Mouse (Mus musculus): ENCODE measurements around the gene Fry.

- TF ChIP-seq POLR2A (IDR thresholded peaks at IDR 0.05; ENCODE audit: borderline replicate concordance, low read depth, low read length) (no peak), CTCF (IDR thresholded peaks at IDR 0.05; ENCODE audit: low read depth, low read length) (no peak)
These were observed 266.1 kb downstream of the Fry start for GRCm38 (mm10) chr5:150384272-150385215.

All from bone marrow macrophage, adult 2 months (primary cell).